Mouse (Mus musculus): ENCODE data around the gene Cd28. TPM values are rescaled to one million over a fixed set of nuclear protein-coding genes. Genes with fewer than 3 reads are reported as not detected.

Gene Cd28
- polyA plus RNA-seq, 1 experiment, result 0.02 TPM

GRCm38 (mm10) chr1:60735908-60736280 is 19.3 kb downstream of the Cd28 start:
- no peaks in the 10 kb centered on the region for H3K4me1 ChIP-seq (ENCODE audit: control insufficient read depth, insufficient read depth, low read length)
- no peak for TF ChIP-seq POLR2A (IDR thresholded peaks at IDR 0.05; ENCODE audit: control insufficient read depth, low read depth, low read length)
- no peak for TF ChIP-seq CTCF (IDR thresholded peaks at IDR 0.05; ENCODE audit: control insufficient read depth, insufficient read depth, insufficient replicate concordance, low read depth, low read length)
- no peak overlapping the region for H3K4me3 ChIP-seq (ENCODE audit: control insufficient read depth, low read depth, low read length)
- H3K36me3 ChIP-seq (ENCODE audit: control insufficient read depth, insufficient read depth, low read length), result no peaks in the 10 kb centered on the region
- no peak overlapping the region for H3K27ac ChIP-seq (ENCODE audit: control insufficient read depth, insufficient read depth, low read depth, low read length)
- no peaks in the 10 kb centered on the region for H3K27me3 ChIP-seq (ENCODE audit: control insufficient read depth, insufficient read depth, low read length)

DNA sequence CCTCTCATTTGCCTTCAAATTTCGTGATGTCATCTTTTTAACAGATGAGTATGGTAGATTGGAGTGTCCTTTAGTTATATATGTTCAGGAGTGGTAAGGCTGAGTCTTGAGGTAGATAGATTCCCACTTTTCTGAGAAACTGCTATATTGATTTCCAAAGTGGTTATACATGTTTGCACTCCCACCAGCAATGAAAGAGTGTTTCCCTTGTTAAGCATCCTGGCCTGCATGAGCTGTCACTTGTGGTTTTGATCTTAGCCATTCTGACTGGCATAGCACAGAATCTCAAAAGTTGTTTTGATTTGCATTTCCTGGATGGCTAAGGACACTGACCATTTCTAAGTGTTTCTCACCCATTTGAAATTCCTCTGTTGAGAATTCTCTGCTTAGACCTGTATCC is 27.7 kb downstream of the Cd28 start:
- no peaks in the 10 kb centered on the region for H3K27me3 ChIP-seq (ENCODE audit: control insufficient read depth, insufficient read depth, low read length)
- no peaks in the 10 kb centered on the region for H3K36me3 ChIP-seq (ENCODE audit: control insufficient read depth, insufficient read depth, low read length)
- H3K4me3 ChIP-seq (ENCODE audit: control insufficient read depth, low read depth, low read length), result no peak overlapping the region
- H3K4me1 ChIP-seq (ENCODE audit: control insufficient read depth, insufficient read depth, low read length), result no peaks in the 10 kb centered on the region
- TF ChIP-seq CTCF (IDR thresholded peaks at IDR 0.05; ENCODE audit: control insufficient read depth, insufficient read depth, insufficient replicate concordance, low read depth, low read length) (no peak), POLR2A (IDR thresholded peaks at IDR 0.05; ENCODE audit: control insufficient read depth, low read depth, low read length) (no peak)
- no peak overlapping the region for H3K27ac ChIP-seq (ENCODE audit: control insufficient read depth, insufficient read depth, low read depth, low read length)

- Histone ChIP-seq H3K4me3 (ENCODE audit: control insufficient read depth, low read depth, low read length) (no peak overlapping the region), H3K36me3 (ENCODE audit: control insufficient read depth, insufficient read depth, low read length) (no peaks in the 10 kb centered on the region), H3K4me1 (ENCODE audit: control insufficient read depth, insufficient read depth, low read length) (no peaks in the 10 kb centered on the region), H3K27ac (ENCODE audit: control insufficient read depth, insufficient read depth, low read depth, low read length) (no peak overlapping the region), H3K27me3 (ENCODE audit: control insufficient read depth, insufficient read depth, low read length) (no peaks in the 10 kb centered on the region)
- TF ChIP-seq POLR2A (IDR thresholded peaks at IDR 0.05; ENCODE audit: control insufficient read depth, low read depth, low read length) (no peak), CTCF (IDR thresholded peaks at IDR 0.05; ENCODE audit: control insufficient read depth, insufficient read depth, insufficient replicate concordance, low read depth, low read length) (no peak)
These were observed 29.1 kb downstream of the Cd28 start for GRCm38 (mm10) chr1:60745664-60746063.

- Histone ChIP-seq H3K27ac (ENCODE audit: control insufficient read depth, insufficient read depth, low read depth, low read length) (no peak overlapping the region), H3K4me1 (ENCODE audit: control insufficient read depth, insufficient read depth, low read length) (no peaks in the 10 kb centered on the region), H3K36me3 (ENCODE audit: control insufficient read depth, insufficient read depth, low read length) (no peaks in the 10 kb centered on the region), H3K27me3 (ENCODE audit: control insufficient read depth, insufficient read depth, low read length) (no peaks in the 10 kb centered on the region), H3K4me3 (ENCODE audit: control insufficient read depth, low read depth, low read length) (no peak overlapping the region)
- no peak for TF ChIP-seq POLR2A (IDR thresholded peaks at IDR 0.05; ENCODE audit: control insufficient read depth, low read depth, low read length)
These were observed 29.6 kb downstream of the Cd28 start for GRCm38 (mm10) chr1:60746153-60746552.

GRCm38 (mm10) chr1:60746856-60747255 is 30.3 kb downstream of the Cd28 start:
- Histone ChIP-seq H3K36me3 (ENCODE audit: control insufficient read depth, insufficient read depth, low read length) (no peaks in the 10 kb centered on the region), H3K4me1 (ENCODE audit: control insufficient read depth, insufficient read depth, low read length) (no peaks in the 10 kb centered on the region), H3K4me3 (ENCODE audit: control insufficient read depth, low read depth, low read length) (no peak overlapping the region), H3K27ac (ENCODE audit: control insufficient read depth, insufficient read depth, low read depth, low read length) (no peak overlapping the region), H3K27me3 (ENCODE audit: control insufficient read depth, insufficient read depth, low read length) (no peaks in the 10 kb centered on the region)
- no peak for TF ChIP-seq POLR2A (IDR thresholded peaks at IDR 0.05; ENCODE audit: control insufficient read depth, low read depth, low read length)
- TF ChIP-seq CTCF (IDR thresholded peaks at IDR 0.05; ENCODE audit: control insufficient read depth, insufficient read depth, insufficient replicate concordance, low read depth, low read length), result no peak

GRCm38 (mm10) chr1:60748286-60748685 is 31.7 kb downstream of the Cd28 start:
- no peak overlapping the region for H3K4me3 ChIP-seq (ENCODE audit: control insufficient read depth, low read depth, low read length)
- TF ChIP-seq POLR2A (IDR thresholded peaks at IDR 0.05; ENCODE audit: control insufficient read depth, low read depth, low read length), result no peak
- TF ChIP-seq CTCF (IDR thresholded peaks at IDR 0.05; ENCODE audit: control insufficient read depth, insufficient read depth, insufficient replicate concordance, low read depth, low read length), result no peak

GRCm38 (mm10) chr1:60748936-60749335 is 32.3 kb downstream of the Cd28 start:
- Histone ChIP-seq H3K4me1 (ENCODE audit: control insufficient read depth, insufficient read depth, low read length) (no peaks in the 10 kb centered on the region; the same call in 1 of the 2 replicates), H3K36me3 (ENCODE audit: control insufficient read depth, insufficient read depth, low read length) (no peaks in the 10 kb centered on the region), H3K27me3 (ENCODE audit: control insufficient read depth, insufficient read depth, low read length) (no peaks in the 10 kb centered on the region), H3K27ac (ENCODE audit: control insufficient read depth, insufficient read depth, low read depth, low read length) (no peak overlapping the region), H3K4me3 (ENCODE audit: control insufficient read depth, low read depth, low read length) (no peak overlapping the region)
- TF ChIP-seq CTCF (IDR thresholded peaks at IDR 0.05; ENCODE audit: control insufficient read depth, insufficient read depth, insufficient replicate concordance, low read depth, low read length) (no peak), POLR2A (IDR thresholded peaks at IDR 0.05; ENCODE audit: control insufficient read depth, low read depth, low read length) (no peak)

More at GRCm38 (mm10) chr1:60748286-60748685, 31.7 kb downstream of the Cd28 start:
- no peak overlapping the region for H3K27ac ChIP-seq (ENCODE audit: control insufficient read depth, insufficient read depth, low read depth, low read length)
- no peaks in the 10 kb centered on the region for H3K36me3 ChIP-seq (ENCODE audit: control insufficient read depth, insufficient read depth, low read length)
- H3K27me3 ChIP-seq (ENCODE audit: control insufficient read depth, insufficient read depth, low read length), result no peaks in the 10 kb centered on the region
- H3K4me1 ChIP-seq (ENCODE audit: control insufficient read depth, insufficient read depth, low read length), result no peaks in the 10 kb centered on the region

- no peak overlapping the region for H3K27ac ChIP-seq (ENCODE audit: control insufficient read depth, insufficient read depth, low read depth, low read length)
- H3K27me3 ChIP-seq (ENCODE audit: control insufficient read depth, insufficient read depth, low read length), result no peaks in the 10 kb centered on the region
- TF ChIP-seq CTCF (IDR thresholded peaks at IDR 0.05; ENCODE audit: control insufficient read depth, insufficient read depth, insufficient replicate concordance, low read depth, low read length), result no peak
- TF ChIP-seq POLR2A (IDR thresholded peaks at IDR 0.05; ENCODE audit: control insufficient read depth, low read depth, low read length), result no peak
- H3K4me1 ChIP-seq (ENCODE audit: control insufficient read depth, insufficient read depth, low read length), result no peaks in the 10 kb centered on the region; the same call in 1 of the 2 replicates
- no peaks in the 10 kb centered on the region for H3K36me3 ChIP-seq (ENCODE audit: control insufficient read depth, insufficient read depth, low read length)
- H3K4me3 ChIP-seq (ENCODE audit: control insufficient read depth, low read depth, low read length), result no peak overlapping the region
These were observed 32.8 kb downstream of the Cd28 start for GRCm38 (mm10) chr1:60749346-60749840.

Measured in testis, adult 2 months (tissue).